Mouse (Mus musculus) olfactory bulb, adult 2 months (tissue): ENCODE measurements at regions not wholly inside any gene's neighbourhood (a gene's known extent, or its start where the extent isn't known, plus 50 kb on each side); places are given as distances from the start of the nearest gene placed in this dataset.

ENCODE experiments used
- H3K27ac ChIP-seq: fragments of 200-500 bp; 2 replicates; pipeline ENCODE4 v1.5.1; 2012; ENCODE audit warnings: low read depth, low read length; ENCODE audit not compliant: insufficient read depth
- H3K4me1 ChIP-seq: fragments of 200-500 bp; 2 replicates; pipeline ENCODE4 v1.6.1; 2012; ENCODE audit warnings: low read length; ENCODE audit not compliant: control insufficient read depth, insufficient read depth
- H3K4me3 ChIP-seq: fragments of 200-500 bp; 2 replicates; pipeline ENCODE4 v1.5.1; 2012; ENCODE audit warnings: mild to moderate bottlenecking, low read depth, low read length, moderate library complexity; ENCODE audit not compliant: insufficient read depth
- CTCF ChIP-seq: fragments of 200-500 bp; IDR thresholded peaks from 2 replicates; pipeline ENCODE4 v1.5.1; 2012; ENCODE audit warnings: low read depth, mild to moderate bottlenecking, low read length, moderate library complexity; ENCODE audit not compliant: insufficient read depth
- POLR2A ChIP-seq: fragments of 200-500 bp; IDR thresholded peaks from 2 replicates; pipeline ENCODE4 v1.6.1; 2012; ENCODE audit warnings: mild to moderate bottlenecking, low read depth, low read length, moderate library complexity; ENCODE audit not compliant: insufficient read depth
- WGBS: fragments of 180-500 bp; shearing (Covaris S2); methylation state at CpG from one replicate; pipeline ENCODE4 v1.1.7; 2018; 5-methylcytosine and 5-hydroxymethylcytosine counted together

GRCm38 (mm10) chr11:79881812-79882211 lies 80.4 kb downstream of the Utp6 start:
- Histone ChIP-seq H3K27ac (no peak overlapping the region), H3K4me3 (no peak overlapping the region), H3K4me1 (peaks cover 5% of the 10 kb centered on the region; the same call in 1 of the 2 replicates)
- TF ChIP-seq CTCF (no peak), POLR2A (no peak)
- WGBS: 66% methylated on average over 4 of the region's 4 CpGs

GRCm38 (mm10) chr11:79878091-79878490 lies 84.1 kb downstream of the Utp6 start:
- H3K4me1 ChIP-seq: peaks cover 5% of the 10 kb centered on the region; the same call in 1 of the 2 replicates
- WGBS: 90% methylated on average over 7 of the region's 7 CpGs
- no peak overlapping the region for H3K4me3 ChIP-seq
- H3K27ac ChIP-seq: no peak overlapping the region
- TF ChIP-seq CTCF: no peak

- TF ChIP-seq CTCF: no peak
- TF ChIP-seq POLR2A: no peak
- H3K4me3 ChIP-seq: no peak overlapping the region
- H3K4me1 ChIP-seq: peaks cover 7% of the 10 kb centered on the region
- 43% methylated on average over 3 of the region's 3 CpGs for WGBS
- no peak overlapping the region for H3K27ac ChIP-seq
These were observed 84.9 kb downstream of the Utp6 start for GRCm38 (mm10) chr11:79877184-79877745.

- TF ChIP-seq POLR2A (no peak), CTCF (no peak)
- Histone ChIP-seq H3K4me3 (no peak overlapping the region), H3K4me1 (peaks cover 9% of the 10 kb centered on the region), H3K27ac (no peak overlapping the region)
- 66% methylated on average over 10 of the region's 10 CpGs for WGBS
These were observed 90.2 kb downstream of the Utp6 start for GRCm38 (mm10) chr11:79871783-79872628.

- peaks cover 8% of the 10 kb centered on the region for H3K4me1 ChIP-seq
- no peak overlapping the region for H3K4me3 ChIP-seq
- no peak overlapping the region for H3K27ac ChIP-seq
- 80% methylated on average over 5 of the region's 5 CpGs for WGBS
- TF ChIP-seq POLR2A: no peak
- no peak for TF ChIP-seq CTCF
These were observed 92.0 kb downstream of the Utp6 start for GRCm38 (mm10) chr11:79870189-79870588.

GRCm38 (mm10) chr11:79869009-79869408 lies 93.2 kb downstream of the Utp6 start:
- 88% methylated on average over 5 of the region's 5 CpGs for WGBS
- peaks cover 8% of the 10 kb centered on the region for H3K4me1 ChIP-seq
- TF ChIP-seq CTCF: no peak
- TF ChIP-seq POLR2A: no peak
- no peak overlapping the region for H3K27ac ChIP-seq
- H3K4me3 ChIP-seq: no peak overlapping the region

- TF ChIP-seq CTCF (no peak), POLR2A (no peak)
- 66% methylated on average over 5 of the region's 5 CpGs for WGBS
- no peak overlapping the region for H3K27ac ChIP-seq
- no peak overlapping the region for H3K4me3 ChIP-seq
- no peaks in the 10 kb centered on the region for H3K4me1 ChIP-seq
These were observed 97.4 kb downstream of the Utp6 start for GRCm38 (mm10) chr11:79864836-79865235.

GRCm38 (mm10) chr11:79863487-79864175 lies 98.6 kb downstream of the Utp6 start:
- WGBS: 84% methylated on average over 14 of the region's 14 CpGs
- no peak overlapping the region for H3K27ac ChIP-seq
- no peak overlapping the region for H3K4me3 ChIP-seq
- no peak for TF ChIP-seq POLR2A
- no peak for TF ChIP-seq CTCF
- H3K4me1 ChIP-seq: no peaks in the 10 kb centered on the region

GRCm38 (mm10) chr11:79860611-79861067 lies 101.6 kb downstream of the Utp6 start:
- 66% methylated on average over 12 of the region's 12 CpGs for WGBS
- Histone ChIP-seq H3K4me1 (no peaks in the 10 kb centered on the region), H3K4me3 (no peak overlapping the region), H3K27ac (no peak overlapping the region)
- no peak for TF ChIP-seq POLR2A
